Mouse (Mus musculus) frontal cortex, adult 2 months (tissue): Measurements from ENCODE around the gene Immp2l. TPM values are rescaled to one million over a fixed set of nuclear protein-coding genes. Genes with fewer than 3 reads are reported as not detected.
A peak's percentile ranks its signal among the peaks of the same experiment; 100 is the strongest.

Experiments used
- DNase-seq, 2 experiments: peaks; one replicate each; pipeline ENCODE4 v3.0.0; 2022; ENCODE audit warnings: low spot score in 1 of 2; ENCODE audit errors: extremely low spot score in 1 of 2
- polyA plus RNA-seq: library from polyadenylated mRNA; depleted of rRNA; stranded (reverse); fragments of >200 nt; gene quantifications from 2 replicates; pipeline ENCODE4 v1.2.3, GENCODE M21; 2012

Immp2l gene
- polyA plus RNA-seq, 1 experiment, result 7.7 TPM

- no peak for DNase-seq
Measured at GRCm38 (mm10) chr12:41308726-41309680, 285.1 kb downstream of the Immp2l start.

- no peak for DNase-seq
Measured at GRCm38 (mm10) chr12:41313391-41313790, 289.5 kb downstream of the Immp2l start.

- DNase-seq, result no peak
Measured at GRCm38 (mm10) chr12:41314811-41315461, 291.0 kb downstream of the Immp2l start.

DNA sequence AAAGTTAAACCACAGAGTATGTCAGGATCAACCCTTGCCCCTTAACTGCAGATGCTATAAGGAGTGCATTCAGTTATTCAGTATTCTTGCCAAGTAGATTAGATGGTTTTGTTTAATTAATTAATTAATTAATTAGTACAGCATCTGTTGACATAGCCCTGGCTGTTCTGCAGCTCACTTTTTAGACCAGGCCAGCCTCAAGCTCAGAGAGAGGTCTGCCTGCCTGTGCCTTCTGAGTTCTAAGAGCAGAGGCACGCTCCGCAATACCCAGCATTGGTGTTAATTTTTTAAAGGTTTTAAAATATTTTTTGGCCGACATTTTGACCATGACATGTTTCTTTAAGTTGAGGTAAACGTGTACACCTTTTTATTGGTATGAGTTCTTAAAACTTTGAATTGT, 292.0 kb downstream of the Immp2l start:
- no peak for DNase-seq

GRCm38 (mm10) chr12:41316426-41316825, 292.5 kb downstream of the Immp2l start:
- DNase-seq, result no peak

DNA sequence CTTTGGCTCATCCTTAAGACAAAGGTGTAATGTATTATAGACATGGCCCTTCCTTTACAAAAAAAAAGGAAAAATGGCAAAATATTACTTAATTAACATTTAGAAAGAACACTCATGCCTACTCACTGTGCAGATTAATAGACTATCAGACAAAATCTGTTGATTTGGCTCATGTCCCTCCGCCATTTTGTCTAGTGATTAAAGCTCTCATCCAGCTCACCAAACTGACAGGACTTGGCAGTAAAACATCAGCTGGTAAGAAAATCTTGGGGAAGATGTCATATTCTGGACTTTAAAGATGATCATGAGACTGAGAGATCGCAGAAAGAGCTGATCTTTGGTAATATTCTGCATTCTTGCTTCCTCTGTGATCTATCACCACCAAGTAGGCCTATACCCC, 293.5 kb downstream of the Immp2l start:
- DNase-seq, result no peak

DNA sequence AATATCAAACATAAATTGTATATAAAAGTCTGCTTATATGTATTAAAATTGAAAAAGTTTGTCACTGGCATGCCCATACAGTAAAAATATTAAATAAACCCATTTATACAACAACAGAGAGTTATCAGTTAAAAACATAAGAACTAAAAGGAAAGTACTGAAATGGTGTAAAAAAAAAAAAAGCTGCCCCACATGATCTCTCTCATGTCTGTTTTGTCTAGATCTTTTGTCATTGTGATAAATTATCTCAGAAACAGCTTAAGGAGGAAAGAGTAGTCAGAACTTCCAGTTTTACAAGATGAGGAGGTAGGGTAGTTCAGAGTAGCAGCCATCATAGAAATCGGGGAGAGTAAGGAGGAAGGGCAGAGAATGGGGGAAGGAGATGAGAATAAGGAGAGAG, 298.1 kb downstream of the Immp2l start:
- DNase-seq, result no peak

GRCm38 (mm10) chr12:41324418-41324817, 300.5 kb downstream of the Immp2l start:
- DNase-seq, result no peak

DNA sequence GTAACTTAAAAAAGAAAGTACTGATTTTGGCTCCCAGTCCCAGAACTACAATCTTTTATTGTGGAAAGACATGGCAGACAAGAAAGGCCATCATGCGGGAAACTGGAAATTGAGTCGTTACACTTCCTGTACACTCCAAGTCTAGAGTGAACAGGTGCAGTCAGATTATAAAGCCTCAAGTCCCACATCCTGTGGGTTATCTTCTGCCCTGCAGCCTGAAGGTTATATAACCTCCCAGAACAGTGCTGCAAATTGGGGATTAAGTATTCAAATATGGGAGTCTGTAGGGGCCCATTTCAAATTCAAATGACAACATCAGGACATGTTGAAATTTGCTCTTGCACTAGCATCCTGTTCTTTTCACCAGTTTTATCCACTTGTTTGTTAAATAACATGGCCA, 301.9 kb downstream of the Immp2l start:
- DNase-seq, result no peak

DNA sequence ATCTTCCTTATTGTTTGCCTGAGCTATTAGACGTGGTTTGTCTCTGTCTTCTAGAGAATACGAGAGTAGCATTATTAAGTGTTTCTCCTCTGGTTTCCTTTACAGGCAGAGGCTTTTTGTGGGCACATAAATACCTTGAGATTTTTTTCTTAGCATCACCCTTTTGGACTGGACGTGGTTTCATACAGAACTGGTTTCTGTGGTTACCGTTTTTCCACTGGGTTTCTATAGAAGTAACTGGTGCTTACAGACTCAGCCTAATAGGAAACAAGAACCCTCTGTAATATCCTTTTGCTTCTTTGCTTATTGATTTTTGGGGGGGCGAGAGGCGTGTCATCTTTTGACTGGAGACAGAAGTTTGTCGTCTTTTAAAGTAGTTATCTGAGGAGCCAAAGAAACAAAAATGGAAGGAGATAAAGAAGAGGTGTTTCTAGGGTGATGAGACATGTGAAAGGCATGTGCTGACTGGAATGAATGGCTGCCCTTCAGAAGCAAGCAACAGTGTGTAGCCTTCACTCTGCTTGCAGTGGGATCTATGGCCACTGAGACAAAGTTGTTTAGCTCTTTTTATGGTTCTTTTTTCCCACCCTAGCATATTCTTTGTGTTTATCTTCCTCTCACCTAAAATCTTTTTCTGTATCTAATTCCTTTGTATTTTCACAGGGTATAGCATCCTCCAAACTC, 307.2 kb downstream of the Immp2l start:
- no peak for DNase-seq

- no peak for DNase-seq
Measured at GRCm38 (mm10) chr12:41345621-41346020, 321.7 kb downstream of the Immp2l start.

- DNase-seq, result no peak
Measured at GRCm38 (mm10) chr12:41347494-41347893, 323.6 kb downstream of the Immp2l start.

DNA sequence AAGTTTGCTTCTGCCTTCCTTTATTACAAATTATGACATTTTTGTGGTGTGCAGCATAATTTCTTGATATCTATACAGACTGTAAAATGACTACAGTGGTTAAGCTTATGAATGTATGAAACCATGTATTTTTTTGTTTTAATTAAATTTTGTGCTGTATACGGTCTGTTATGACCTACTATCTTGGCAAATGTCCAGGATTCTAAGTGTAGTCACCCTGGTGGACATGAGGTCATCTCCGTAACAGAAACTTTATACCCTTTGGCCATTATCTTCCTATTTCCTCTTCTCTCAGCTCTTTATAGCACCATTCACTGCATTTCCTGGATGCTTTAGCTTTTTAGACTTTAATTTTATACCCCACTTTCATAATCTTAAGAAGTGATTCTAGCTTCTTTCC, 325.5 kb downstream of the Immp2l start:
- DNase-seq, result no peak

DNA sequence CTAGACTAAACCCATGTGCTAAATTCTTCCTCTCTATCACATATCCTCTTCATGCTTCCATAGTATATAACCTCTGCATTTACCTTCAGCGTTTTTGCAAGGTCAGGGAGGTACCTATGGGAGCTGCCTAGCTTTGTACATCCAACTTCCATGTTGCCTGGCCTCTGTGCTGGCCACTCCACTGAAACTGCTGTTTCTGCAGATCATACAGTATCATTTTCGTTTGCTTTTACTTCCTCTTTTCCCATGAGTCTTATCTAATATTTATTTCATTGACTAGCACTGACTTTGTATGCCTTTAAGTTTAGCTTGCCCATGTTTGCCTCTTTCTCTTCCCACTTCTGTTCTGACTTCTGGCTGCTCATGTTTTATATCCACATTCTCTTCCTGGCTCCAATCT, 325.9 kb downstream of the Immp2l start:
- DNase-seq, result no peak

GRCm38 (mm10) chr12:41351275-41351674, 327.4 kb downstream of the Immp2l start:
- no peak for DNase-seq

GRCm38 (mm10) chr12:41354857-41355256, 331.0 kb downstream of the Immp2l start:
- no peak for DNase-seq

DNA sequence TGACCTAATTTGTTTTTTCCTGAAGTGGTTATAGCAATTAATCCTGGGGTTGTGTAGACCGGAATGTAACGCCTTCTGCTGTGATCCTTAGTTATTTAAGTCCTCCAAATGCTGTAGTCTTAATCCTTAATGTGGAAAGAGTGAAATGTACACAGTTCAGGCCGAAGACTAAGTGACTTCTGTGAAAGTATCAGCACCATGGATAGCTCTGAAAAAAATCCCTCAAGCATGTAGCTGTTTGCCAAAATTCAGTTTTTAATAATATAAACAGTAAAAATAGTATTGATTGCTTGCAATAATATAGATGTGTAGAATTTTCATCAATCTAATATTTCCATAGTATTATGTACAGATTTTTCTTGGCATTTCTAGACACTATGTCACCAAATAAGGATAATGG, 332.1 kb downstream of the Immp2l start:
- DNase-seq, result no peak

GRCm38 (mm10) chr12:41386685-41387084, 362.8 kb downstream of the Immp2l start:
- no peak for DNase-seq

DNA sequence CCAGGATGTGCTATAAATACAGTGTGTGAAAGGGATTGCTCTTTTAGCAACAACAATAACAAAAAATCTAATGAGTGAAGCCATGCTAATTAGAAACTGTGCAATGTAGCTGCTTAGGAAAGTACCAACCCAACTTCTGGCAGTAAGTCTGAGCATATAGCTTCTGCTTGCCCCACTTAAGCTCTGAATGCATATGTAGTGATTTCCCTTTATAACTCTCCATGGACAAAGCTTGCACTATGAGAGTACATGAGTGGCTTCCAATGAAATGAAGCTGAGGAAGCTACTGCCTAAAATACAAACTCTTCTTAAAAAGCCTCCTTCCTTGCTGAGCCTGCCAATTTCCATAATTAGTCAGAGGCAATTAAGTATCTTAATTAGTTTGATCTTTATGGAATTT, 370.3 kb downstream of the Immp2l start:
- peak; percentile 9 to 28 for DNase-seq

DNA sequence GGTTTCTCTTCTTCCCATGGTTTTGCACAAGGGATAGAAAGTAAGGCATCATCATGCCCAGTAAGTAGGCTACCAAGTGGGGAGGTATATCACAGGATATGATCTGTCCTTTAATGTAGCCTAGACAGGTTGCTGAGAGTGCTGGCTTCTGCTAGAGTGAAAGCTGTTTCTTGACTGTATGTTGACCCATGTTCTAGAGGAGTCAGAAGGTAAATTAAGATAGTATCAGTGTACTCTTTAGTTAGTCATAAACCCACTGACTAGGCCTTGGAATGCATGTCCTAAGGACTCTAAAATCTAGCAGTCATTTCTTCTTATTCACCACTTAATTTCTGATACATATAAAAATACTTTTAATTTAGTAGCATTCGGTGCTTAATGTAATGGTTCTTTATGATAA, 377.2 kb downstream of the Immp2l start:
- DNase-seq, result no peak

- no peak for DNase-seq
Measured at GRCm38 (mm10) chr12:41401923-41402322, 378.0 kb downstream of the Immp2l start.
